Mouse (Mus musculus) testis, adult 2 months (tissue): ENCODE data around the gene Lipo1. TPM values are rescaled to one million over a fixed set of nuclear protein-coding genes. Genes with fewer than 3 reads are reported as not detected.
A peak's percentile ranks its signal among the peaks of the same experiment; 100 is the strongest.
"Not testable (repeated sequence)": the region's sequence is repeated elsewhere in the genome, so short reads cannot be mapped to it uniquely, and the experiment has no call there.

ENCODE experiments used
- H3K27ac ChIP-seq: fragments of 200-500 bp; 2 replicates; pipeline ENCODE4 v1.5.1; 2012; ENCODE audit warnings: low read depth, low read length; ENCODE audit not compliant: control insufficient read depth, insufficient read depth
- H3K27me3 ChIP-seq: fragments of 200-500 bp; 2 replicates; pipeline ENCODE4 v1.6.1; 2012; ENCODE audit warnings: mild to moderate bottlenecking, low read length, moderate library complexity; ENCODE audit not compliant: control insufficient read depth, insufficient read depth
- H3K36me3 ChIP-seq: fragments of 200-500 bp; 2 replicates; pipeline ENCODE4 v1.6.1; 2012; ENCODE audit warnings: mild to moderate bottlenecking, low read length; ENCODE audit not compliant: control insufficient read depth, insufficient read depth
- H3K4me1 ChIP-seq: fragments of 200-500 bp; 2 replicates; pipeline ENCODE4 v1.6.1; 2012; ENCODE audit warnings: low read length; ENCODE audit not compliant: control insufficient read depth, insufficient read depth
- H3K4me3 ChIP-seq: fragments of 200-500 bp; 2 replicates; pipeline ENCODE4 v1.5.1; 2012; ENCODE audit warnings: low read depth, mild to moderate bottlenecking, low read length, moderate library complexity, mixed read lengths; ENCODE audit not compliant: control insufficient read depth
- CTCF ChIP-seq: fragments of 200-500 bp; IDR thresholded peaks from 2 replicates; pipeline ENCODE4 v1.5.1; 2012; ENCODE audit warnings: low read depth, mild to moderate bottlenecking, inconsistent platforms, low read length, moderate library complexity; ENCODE audit not compliant: control insufficient read depth, insufficient read depth, insufficient replicate concordance
- POLR2A ChIP-seq: fragments of 200-500 bp; IDR thresholded peaks from 2 replicates; pipeline ENCODE4 v1.6.1; 2012; ENCODE audit warnings: low read depth, mild to moderate bottlenecking, inconsistent platforms, low read length, moderate library complexity; ENCODE audit not compliant: control insufficient read depth
- polyA plus RNA-seq: library from polyadenylated mRNA; depleted of rRNA; stranded (reverse); fragments of >200 nt; gene quantifications from 2 replicates; pipeline ENCODE4 v1.2.3, GENCODE M21; 2012; rRNA removed

The Lipo1 gene
- polyA plus RNA-seq, result not detected in 2 replicates

DNA sequence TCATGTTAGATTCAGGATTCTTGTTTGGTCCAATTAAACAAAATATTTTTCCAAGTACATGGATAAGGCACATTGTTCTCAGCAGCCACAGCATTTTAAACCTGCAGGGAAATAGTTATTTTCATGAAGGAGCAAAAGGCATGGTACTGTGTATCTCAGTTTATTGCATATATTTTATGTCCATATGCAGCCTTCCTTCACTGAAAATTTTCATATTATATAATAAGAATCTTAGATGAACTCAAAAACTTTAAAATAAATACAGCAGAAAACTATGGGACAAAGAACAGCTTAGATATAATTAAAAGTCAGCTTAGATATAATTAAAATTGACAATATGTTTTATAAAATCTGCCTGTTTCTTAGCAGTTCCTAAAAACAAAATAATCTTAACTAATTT is at the start of gene Lipo1:
Gene Lipo1 (minus strand): TSS at position 101 of the 400 bp plus-strand sequence.
- not testable (repeated sequence) for H3K4me1 ChIP-seq, H3K36me3 ChIP-seq, H3K27me3 ChIP-seq, H3K27ac ChIP-seq, H3K4me3 ChIP-seq

DNA sequence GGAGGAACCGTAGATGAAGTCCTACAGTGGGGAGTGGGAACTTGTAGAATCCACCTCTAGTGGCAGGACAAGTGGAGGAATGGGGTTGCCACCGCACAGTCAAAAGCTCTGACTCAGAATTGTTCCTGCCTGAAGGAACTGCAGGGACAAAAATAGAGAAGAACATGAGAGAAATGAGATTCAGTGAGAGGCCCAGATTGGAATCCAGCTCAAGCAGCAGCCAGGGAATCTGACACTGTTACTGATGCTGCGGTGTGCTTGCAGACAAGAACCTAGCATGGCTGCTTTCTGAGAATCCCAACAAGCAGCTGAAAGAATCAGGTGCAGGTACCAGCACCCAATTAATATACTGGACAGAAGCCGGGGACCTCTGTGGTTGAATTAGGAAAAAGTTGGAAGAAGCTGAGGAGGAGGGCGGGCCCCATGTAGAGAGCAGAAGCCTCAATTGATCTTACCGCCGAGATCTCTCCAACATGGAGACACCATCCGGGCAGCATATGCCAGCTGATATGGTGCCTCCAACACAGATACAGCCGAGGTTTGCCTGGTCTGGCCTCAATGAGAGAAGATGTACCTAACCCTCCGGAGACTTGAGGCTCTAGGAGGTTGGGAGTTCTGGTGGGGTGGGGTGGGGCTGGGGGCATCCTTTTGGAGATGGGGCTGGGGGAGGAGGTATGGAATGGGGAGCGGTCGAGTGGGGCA is 532 bp downstream of the Lipo1 start:
- H3K4me3 ChIP-seq, result no peak overlapping the region
- no peaks in the 10 kb centered on the region for H3K4me1 ChIP-seq
- H3K36me3 ChIP-seq, result no peaks in the 10 kb centered on the region
- no peaks in the 10 kb centered on the region for H3K27me3 ChIP-seq
- no peak overlapping the region for H3K27ac ChIP-seq
- TF ChIP-seq POLR2A (no peak), CTCF (no peak)

- Histone ChIP-seq H3K4me3 (peak within 1 kb of the TSS; percentile 81), H3K27ac (peak within 1 kb of the TSS; percentile 62; the same call in 1 of the 2 replicates)
- H3K36me3 ChIP-seq, H3K27me3 ChIP-seq, H3K4me1 ChIP-seq: not testable (repeated sequence)
Measured at GRCm38 (mm10) chr19:33761287-33762086, 25.8 kb downstream of the Lipo1 start, which contains the start of gene Lipo3. Gene Lipo3 (minus strand): TSS chr19:33761951.

- H3K27ac ChIP-seq, H3K36me3 ChIP-seq, H3K4me1 ChIP-seq, H3K27me3 ChIP-seq, H3K4me3 ChIP-seq: not testable (repeated sequence)
Measured at GRCm38 (mm10) chr19:33751259-33751658, 36.0 kb downstream of the Lipo1 start, which contains the start of gene Lipo2. Gene Lipo2 (minus strand): TSS chr19:33751359.

Other genes with a start within 250 kb of the Lipo1 start
- gene Gm8978, start 162.2 kb downstream of the Lipo1 start, polyA plus RNA-seq, result not detected in 2 replicates
- 0.73 and 1.4 TPM in 2 replicates for gene Lipo2, start 36.1 kb downstream of the Lipo1 start, polyA plus RNA-seq
- gene Lipo3, start 25.5 kb downstream of the Lipo1 start, polyA plus RNA-seq, result 2.4 and 3.2 TPM in 2 replicates
- gene Lipf, start 173.7 kb upstream of the Lipo1 start, polyA plus RNA-seq, result 5.4 and 6.1 TPM in 2 replicates
- 0.06 and 0.08 TPM in 2 replicates for gene Lipk, start 220.8 kb upstream of the Lipo1 start, polyA plus RNA-seq